Mouse (Mus musculus): ENCODE data around the gene Gm8677. TPM values are rescaled to one million over a fixed set of nuclear protein-coding genes. Genes with fewer than 3 reads are reported as not detected.
"Not testable (repeated sequence)": the region's sequence is repeated elsewhere in the genome, so short reads cannot be mapped to it uniquely, and the experiment has no call there.

The Gm8677 gene
- polyA plus RNA-seq (2015; fragmentation: Nextera tagmentation; extraction: Ambion mirVana): not detected in 2 replicates

DNA sequence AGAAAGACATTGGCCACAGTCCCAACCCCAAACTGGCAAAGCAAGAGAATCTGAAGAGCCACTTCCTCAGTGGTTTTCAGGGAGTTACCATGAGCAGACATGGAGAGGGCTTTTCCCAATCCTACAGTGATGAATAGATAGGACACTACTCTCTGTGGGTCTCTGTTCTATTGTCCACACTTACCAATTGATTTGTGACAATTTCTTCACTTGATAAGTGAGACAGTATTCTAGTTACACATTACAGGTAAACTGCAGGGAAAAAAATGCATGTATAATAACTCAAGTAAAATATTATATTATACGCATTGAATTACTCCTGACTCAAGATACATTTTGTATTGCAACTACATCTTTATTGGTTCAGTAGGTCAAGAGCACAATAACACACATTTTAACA lies at the start of gene Gm8677:
Gene Gm8677 (minus strand): TSS at position 101 of the 400 bp plus-strand sequence.
- no CpG with 5 or more reads among the region's 1 CpGs for WGBS
- H3K4me1 ChIP-seq (replicated peaks; ENCODE audit: control insufficient read depth, insufficient read depth, low read length); H3K4me2 ChIP-seq (ENCODE audit: low read depth, low read length); H3K4me3 ChIP-seq (ENCODE audit: low read length); H3K27me3 ChIP-seq (ENCODE audit: control insufficient read depth, insufficient read depth, low read depth, low read length); H3K9me3 ChIP-seq (ENCODE audit: control insufficient read depth, low read length); H3K9ac ChIP-seq (ENCODE audit: low read length); H3K27ac ChIP-seq (ENCODE audit: low read length); H3K36me3 ChIP-seq (ENCODE audit: control insufficient read depth, insufficient read depth, low read length); ATAC-seq (ENCODE audit: low read depth): not testable (repeated sequence)

DNA sequence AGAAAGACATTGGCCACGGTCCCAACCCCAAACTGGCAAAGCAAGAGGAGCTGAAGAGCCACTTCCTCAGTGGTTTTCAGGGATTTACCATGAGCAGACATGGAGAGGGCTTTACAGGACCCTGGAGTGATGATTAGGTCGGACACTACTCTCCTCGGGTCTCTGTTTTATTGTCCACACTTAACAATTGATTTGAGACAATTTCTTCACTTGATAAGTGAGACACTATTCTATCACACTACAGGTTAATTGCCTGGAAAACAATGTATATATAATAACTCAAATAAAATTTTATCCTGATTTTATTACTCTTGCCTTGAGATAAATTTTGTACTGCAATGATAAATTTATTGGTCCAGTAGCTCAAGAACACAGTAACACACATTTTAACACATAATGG lies 30.6 kb upstream of the Gm8677 start, which contains the start of gene Gm4201:
Gene Gm4201 (minus strand): TSS at position 101 of the 400 bp plus-strand sequence.
- not testable (repeated sequence) for H3K36me3 ChIP-seq (ENCODE audit: control insufficient read depth, insufficient read depth, low read length); H3K4me1 ChIP-seq (replicated peaks; ENCODE audit: control insufficient read depth, insufficient read depth, low read length); H3K9ac ChIP-seq (ENCODE audit: low read length); H3K27me3 ChIP-seq (ENCODE audit: control insufficient read depth, insufficient read depth, low read depth, low read length); H3K27ac ChIP-seq (ENCODE audit: low read length); H3K4me2 ChIP-seq (ENCODE audit: low read depth, low read length); H3K9me3 ChIP-seq (ENCODE audit: control insufficient read depth, low read length); ATAC-seq (ENCODE audit: low read depth); H3K4me3 ChIP-seq (ENCODE audit: low read length)
- WGBS: no CpG with 5 or more reads among the region's 3 CpGs

DNA sequence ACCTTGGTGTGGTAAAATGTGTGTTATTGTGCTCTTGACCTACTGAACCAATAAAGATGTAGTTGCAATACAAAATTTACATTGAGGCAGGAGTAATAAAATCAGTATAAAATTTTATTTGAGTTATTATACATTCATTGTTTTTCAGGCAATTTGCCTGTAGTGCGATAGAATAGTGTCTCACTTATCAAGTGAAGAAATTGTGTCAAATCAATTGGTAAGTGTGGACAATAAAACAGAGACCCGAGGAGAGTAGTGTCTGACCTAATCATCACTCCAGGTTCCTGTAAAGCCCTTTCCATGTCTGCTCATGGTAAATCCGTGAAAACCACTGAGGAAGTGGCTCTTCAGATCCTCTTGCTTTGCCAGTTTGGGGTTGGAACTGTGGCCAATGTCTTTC lies 12.0 kb downstream of the Gm8677 start, which contains the start of gene Vmn1r152:
Gene Vmn1r152 (plus strand): TSS at position 301 of the 400 bp plus-strand sequence.
- not testable (repeated sequence) for H3K4me1 ChIP-seq (replicated peaks; ENCODE audit: control insufficient read depth, insufficient read depth, low read length); H3K27ac ChIP-seq (ENCODE audit: low read length); H3K4me2 ChIP-seq (ENCODE audit: low read depth, low read length); H3K9ac ChIP-seq (ENCODE audit: low read length); H3K9me3 ChIP-seq (ENCODE audit: control insufficient read depth, low read length); H3K36me3 ChIP-seq (ENCODE audit: control insufficient read depth, insufficient read depth, low read length); H3K4me3 ChIP-seq (ENCODE audit: low read length); H3K27me3 ChIP-seq (ENCODE audit: control insufficient read depth, insufficient read depth, low read depth, low read length); ATAC-seq (ENCODE audit: low read depth)
- no CpG with 5 or more reads among the region's 3 CpGs for WGBS

DNA sequence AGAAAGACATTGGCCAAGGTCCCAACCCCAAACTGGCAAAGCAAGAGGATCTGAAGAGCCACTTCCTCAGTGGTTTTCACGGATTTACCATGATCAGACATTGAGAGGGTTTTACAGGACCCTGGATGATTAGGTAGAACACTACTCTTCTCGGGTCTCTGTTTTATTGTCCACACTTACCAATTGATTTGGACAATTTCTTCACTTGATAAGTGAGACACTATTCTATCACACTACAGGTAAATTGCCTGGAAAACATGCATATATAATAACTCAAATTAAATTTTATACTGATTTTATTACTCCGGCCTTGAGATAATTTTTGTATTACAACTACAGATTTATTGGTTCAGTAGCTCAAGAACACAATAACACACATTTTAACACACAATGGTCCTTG lies 35.1 kb downstream of the Gm8677 start, which contains the start of gene Vmn1r151:
Gene Vmn1r151 (minus strand): TSS at position 101 of the 400 bp plus-strand sequence.
- H3K9ac ChIP-seq (ENCODE audit: low read length); H3K4me1 ChIP-seq (replicated peaks; ENCODE audit: control insufficient read depth, insufficient read depth, low read length); H3K9me3 ChIP-seq (ENCODE audit: control insufficient read depth, low read length); H3K36me3 ChIP-seq (ENCODE audit: control insufficient read depth, insufficient read depth, low read length); H3K27me3 ChIP-seq (ENCODE audit: control insufficient read depth, insufficient read depth, low read depth, low read length); ATAC-seq (ENCODE audit: low read depth); H3K4me3 ChIP-seq (ENCODE audit: low read length); H3K4me2 ChIP-seq (ENCODE audit: low read depth, low read length); H3K27ac ChIP-seq (ENCODE audit: low read length): not testable (repeated sequence)
- 32% methylated on average over 1 of the region's 3 CpGs for WGBS

Other genes with a start within 250 kb of the Gm8677 start
- not detected in 2 replicates for gene Gm4187, start 205.2 kb downstream of the Gm8677 start, polyA plus RNA-seq (2015; fragmentation: Nextera tagmentation; extraction: Ambion mirVana)
- not detected in 2 replicates for gene Gm8660, start 163.8 kb downstream of the Gm8677 start, polyA plus RNA-seq (2015; fragmentation: Nextera tagmentation; extraction: Ambion mirVana)
- not detected in 2 replicates for gene Vmn1r148, start 121.3 kb downstream of the Gm8677 start, polyA plus RNA-seq (2015; fragmentation: Nextera tagmentation; extraction: Ambion mirVana)
- not detected in 2 replicates for gene Vmn1r149, start 96.7 kb downstream of the Gm8677 start, polyA plus RNA-seq (2015; fragmentation: Nextera tagmentation; extraction: Ambion mirVana)
- not detected in 2 replicates for gene Gm10665, start 70.8 kb downstream of the Gm8677 start, polyA plus RNA-seq (2015; fragmentation: Nextera tagmentation; extraction: Ambion mirVana)
- gene Vmn1r151, start 35.2 kb downstream of the Gm8677 start, polyA plus RNA-seq (2015; fragmentation: Nextera tagmentation; extraction: Ambion mirVana): not detected in 2 replicates
- not detected in 2 replicates for gene Vmn1r152, start 11.9 kb downstream of the Gm8677 start, polyA plus RNA-seq (2015; fragmentation: Nextera tagmentation; extraction: Ambion mirVana)
- gene Gm4201, start 30.5 kb upstream of the Gm8677 start, polyA plus RNA-seq (2015; fragmentation: Nextera tagmentation; extraction: Ambion mirVana): not detected in 2 replicates
- gene Gm4565, start 53.2 kb upstream of the Gm8677 start, polyA plus RNA-seq (2015; fragmentation: Nextera tagmentation; extraction: Ambion mirVana): not detected in 2 replicates
- gene Vmn1r155, start 123.1 kb upstream of the Gm8677 start, polyA plus RNA-seq (2015; fragmentation: Nextera tagmentation; extraction: Ambion mirVana): not detected in 2 replicates
- gene Gm8693, start 157.4 kb upstream of the Gm8677 start, polyA plus RNA-seq (2015; fragmentation: Nextera tagmentation; extraction: Ambion mirVana): not detected in 2 replicates
- not detected in 2 replicates for gene Gm4567, start 184.8 kb upstream of the Gm8677 start, polyA plus RNA-seq (2015; fragmentation: Nextera tagmentation; extraction: Ambion mirVana)
- gene Vmn1r157, start 226.8 kb upstream of the Gm8677 start, polyA plus RNA-seq (2015; fragmentation: Nextera tagmentation; extraction: Ambion mirVana): not detected in 2 replicates

Data from lung, embryonic 16.5 days (tissue).